18 mouse cellular contexts compared by ENCODE assay signal in the genomic region with DNA sequence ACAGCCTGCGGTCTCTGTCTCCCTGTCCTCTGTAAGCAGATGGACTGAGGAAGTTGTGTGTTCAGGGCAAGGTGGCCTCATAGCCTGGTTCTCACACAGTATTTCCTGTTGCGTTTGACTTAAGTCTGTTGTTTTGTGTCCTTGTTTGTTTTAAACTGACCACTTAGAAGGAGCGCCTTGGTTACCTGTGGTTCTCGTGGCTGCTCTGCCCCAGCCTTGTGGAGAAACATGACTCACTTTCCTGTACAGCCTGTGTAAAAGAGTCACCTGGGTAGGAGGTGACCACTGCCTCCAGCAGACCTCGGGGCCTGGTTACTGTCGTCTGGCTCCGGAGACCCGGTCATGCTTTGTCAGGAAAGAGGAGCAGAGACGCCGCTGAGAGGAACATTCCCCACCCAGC. TPM values are rescaled to one million over a fixed set of nuclear protein-coding genes. Genes with fewer than 3 reads are reported as not detected.
"Had no signal": no experiment of that assay in that cellular context is flagged by ENCODE, and none has a peak within 500 bp of the region (broad histone marks: within the 10 kb centered on the region; RNA-seq: fewer than 3 reads in every experiment).

No protein-coding gene starts in this region.

- H3K4me2 ChIP-seq: limb, embryonic 13.5 days; liver, embryonic 11.5 days; liver, embryonic 15.5 days; midbrain, embryonic 13.5 days; neural tube, embryonic 15.5 days had no signal

- H3K27ac ChIP-seq: limb, embryonic 13.5 days; liver, embryonic 15.5 days; midbrain, embryonic 13.5 days; neural tube, embryonic 15.5 days had no signal

- H3K27me3 ChIP-seq: limb, embryonic 13.5 days; liver, embryonic 15.5 days; midbrain, embryonic 13.5 days; neural tube, embryonic 15.5 days had no signal

- DNase-seq: kidney, adult 11 months; kidney, postnatal 14 days; left cerebral cortex, postnatal 4 days; right cerebral cortex, postnatal 25 days had no signal

- H3K9ac ChIP-seq: limb, embryonic 13.5 days; liver, embryonic 15.5 days; midbrain, embryonic 13.5 days; neural tube, embryonic 15.5 days had no signal

- H3K9me3 ChIP-seq: limb, embryonic 13.5 days; liver, embryonic 15.5 days; midbrain, embryonic 13.5 days; neural tube, embryonic 15.5 days had no signal

- H3K4me3 ChIP-seq: limb, embryonic 13.5 days; liver, embryonic 15.5 days; midbrain, embryonic 13.5 days; neural tube, embryonic 15.5 days had no signal

- ATAC-seq: midbrain, embryonic 13.5 days had no signal

- H3K4me1 ChIP-seq: limb, embryonic 13.5 days; midbrain, embryonic 13.5 days; neural tube, embryonic 15.5 days had no signal

RNA-seq across cellular contexts. Expression of gene Cyp17a1, which starts 17.3 kb away (rescaled TPM):
- total RNA-seq: layer of hippocampus, adult 8-10 months; layer of hippocampus, postnatal 14 days; left cerebral cortex, adult 18-20 months; left cerebral cortex, postnatal 10 days; midbrain, postnatal 0 days had no signal
- polyA plus RNA-seq: intestine, embryonic 14.5 days; kidney, embryonic 14.5 days; midbrain, embryonic 13.5 days; midbrain, postnatal 0 days; neural tube, embryonic 11.5 days; neural tube, embryonic 15.5 days; urinary bladder, adult 2 months had no signal
